Mouse (Mus musculus): ENCODE measurements around the gene Aldh3b1. TPM values are rescaled to one million over a fixed set of nuclear protein-coding genes. Genes with fewer than 3 reads are reported as not detected.

The Aldh3b1 gene
- polyA plus RNA-seq, 1 experiment from 2014 or later, result 1.8 TPM

DNA sequence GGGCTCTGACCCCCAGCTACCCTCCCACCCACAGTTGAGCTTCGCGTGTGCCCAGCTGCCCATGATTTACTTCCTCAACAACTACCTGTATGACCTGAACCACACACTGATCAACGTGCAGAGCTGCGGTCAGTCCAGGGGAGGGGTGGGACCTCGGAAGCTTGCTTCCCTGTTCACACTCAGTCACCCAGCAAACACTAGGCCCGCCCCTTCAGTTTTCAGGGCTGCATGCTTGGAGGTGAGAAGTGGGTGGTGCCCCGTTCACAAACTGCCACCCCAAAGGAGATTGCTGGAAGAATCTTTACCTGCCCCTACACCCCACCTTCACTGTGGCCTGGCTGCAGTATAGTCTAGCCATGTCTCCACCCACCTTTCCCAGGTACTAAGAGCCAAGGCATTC lies 12.7 kb upstream of the Aldh3b1 start:
- ATAC-seq (ENCODE audit: low FRiP score, low TSS enrichment), result peak; percentile 78
- 69% methylated on average over 6 of the region's 7 CpGs for WGBS

DNA sequence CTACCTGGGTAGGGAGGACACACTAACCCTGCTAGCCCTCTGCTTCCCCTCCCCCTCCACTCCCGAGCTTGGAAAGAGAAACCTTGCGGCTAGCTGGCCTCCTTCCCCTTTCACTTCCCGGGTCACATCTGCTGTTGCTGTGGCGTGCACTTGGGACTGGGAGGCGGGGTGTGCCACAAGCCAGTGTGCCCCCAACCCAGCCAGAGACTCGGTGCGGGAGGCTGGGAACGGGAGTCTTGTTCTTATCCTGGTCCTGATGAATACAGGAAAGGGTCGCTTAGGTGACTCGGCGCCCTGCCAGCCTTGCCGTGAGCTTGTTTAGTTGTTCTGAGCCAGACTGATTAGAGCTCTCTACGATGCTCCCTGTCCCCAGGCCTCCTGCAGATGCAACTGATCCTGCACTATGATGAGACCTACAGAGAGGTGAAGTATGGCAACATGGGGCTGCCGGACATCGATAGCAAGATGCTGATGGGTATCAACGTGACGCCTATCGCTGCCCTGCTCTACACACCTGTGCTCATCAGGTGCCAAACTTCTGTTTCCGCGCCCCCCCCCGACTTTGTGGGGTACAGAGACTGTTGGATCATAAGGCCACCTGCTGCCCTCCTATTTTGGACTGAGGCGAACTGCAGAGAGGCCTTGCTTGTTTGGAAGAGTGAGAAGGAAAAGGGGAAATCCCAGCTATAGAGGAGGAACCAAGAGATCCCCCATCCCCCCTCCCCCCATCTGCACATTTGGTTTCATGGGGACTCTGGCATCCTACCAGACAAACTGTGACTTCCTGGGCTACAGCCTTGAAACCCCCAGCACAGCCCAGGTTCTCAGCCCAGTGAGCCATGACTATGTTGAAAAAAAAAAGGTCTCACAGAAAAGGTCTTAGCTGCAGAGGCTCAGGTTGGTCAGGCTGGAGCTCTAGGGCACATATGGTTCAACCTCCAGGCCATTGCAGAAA lies 6.6 kb upstream of the Aldh3b1 start:
- no peaks in the 10 kb centered on the region for H3K4me1 ChIP-seq (replicated peaks; ENCODE audit: control insufficient read depth, insufficient read depth)
- H3K27ac ChIP-seq (replicated peaks), result peak overlapping the region; percentile 53; the same call in 1 of the 2 replicates
- H3K4me3 ChIP-seq (ENCODE audit: low read depth, low read length), result peak overlapping the region; percentile 57
- peak overlapping the region; percentile 68 for H3K9ac ChIP-seq (ENCODE audit: low read length)
- H3K4me2 ChIP-seq (replicated peaks; ENCODE audit: low read depth), result peak overlapping the region; percentile 84
- H3K27me3 ChIP-seq (ENCODE audit: control insufficient read depth, insufficient read depth, low read length), result no peaks in the 10 kb centered on the region
- ATAC-seq (ENCODE audit: low FRiP score, low TSS enrichment), result peak; percentile 71
- 13% methylated on average over 22 of the region's 22 CpGs for WGBS
- no peak for TF ChIP-seq CTCF (IDR thresholded peaks at IDR 0.05; ENCODE audit: low read depth)
- no peak for TF ChIP-seq EP300 (optimal IDR thresholded peaks at IDR 0.05)
- DNase-seq (ENCODE audit: low spot score), result peak; percentile 67
- no peaks in the 10 kb centered on the region for H3K36me3 ChIP-seq (ENCODE audit: control insufficient read depth, insufficient read depth, low read length)
- H3K9me3 ChIP-seq (ENCODE audit: control insufficient read depth, low read length), result no peaks in the 10 kb centered on the region

More for the DNA sequence above, 12.7 kb upstream of the Aldh3b1 start:
- Histone ChIP-seq H3K9ac (ENCODE audit: low read length) (no peak overlapping the region), H3K9me3 (ENCODE audit: control insufficient read depth, low read length) (no peaks in the 10 kb centered on the region), H3K27me3 (ENCODE audit: control insufficient read depth, insufficient read depth, low read length) (no peaks in the 10 kb centered on the region), H3K27ac (replicated peaks) (no peak overlapping the region), H3K36me3 (ENCODE audit: control insufficient read depth, insufficient read depth, low read length) (no peaks in the 10 kb centered on the region), H3K4me1 (replicated peaks; ENCODE audit: control insufficient read depth, insufficient read depth) (no peaks in the 10 kb centered on the region), H3K4me2 (replicated peaks; ENCODE audit: low read depth) (no peak overlapping the region), H3K4me3 (ENCODE audit: low read depth, low read length) (no peak overlapping the region)
- TF ChIP-seq CTCF (IDR thresholded peaks at IDR 0.05; ENCODE audit: low read depth), result no peak
- no peak for TF ChIP-seq EP300 (optimal IDR thresholded peaks at IDR 0.05)
- DNase-seq (ENCODE audit: low spot score), result peak; percentile 58

DNA sequence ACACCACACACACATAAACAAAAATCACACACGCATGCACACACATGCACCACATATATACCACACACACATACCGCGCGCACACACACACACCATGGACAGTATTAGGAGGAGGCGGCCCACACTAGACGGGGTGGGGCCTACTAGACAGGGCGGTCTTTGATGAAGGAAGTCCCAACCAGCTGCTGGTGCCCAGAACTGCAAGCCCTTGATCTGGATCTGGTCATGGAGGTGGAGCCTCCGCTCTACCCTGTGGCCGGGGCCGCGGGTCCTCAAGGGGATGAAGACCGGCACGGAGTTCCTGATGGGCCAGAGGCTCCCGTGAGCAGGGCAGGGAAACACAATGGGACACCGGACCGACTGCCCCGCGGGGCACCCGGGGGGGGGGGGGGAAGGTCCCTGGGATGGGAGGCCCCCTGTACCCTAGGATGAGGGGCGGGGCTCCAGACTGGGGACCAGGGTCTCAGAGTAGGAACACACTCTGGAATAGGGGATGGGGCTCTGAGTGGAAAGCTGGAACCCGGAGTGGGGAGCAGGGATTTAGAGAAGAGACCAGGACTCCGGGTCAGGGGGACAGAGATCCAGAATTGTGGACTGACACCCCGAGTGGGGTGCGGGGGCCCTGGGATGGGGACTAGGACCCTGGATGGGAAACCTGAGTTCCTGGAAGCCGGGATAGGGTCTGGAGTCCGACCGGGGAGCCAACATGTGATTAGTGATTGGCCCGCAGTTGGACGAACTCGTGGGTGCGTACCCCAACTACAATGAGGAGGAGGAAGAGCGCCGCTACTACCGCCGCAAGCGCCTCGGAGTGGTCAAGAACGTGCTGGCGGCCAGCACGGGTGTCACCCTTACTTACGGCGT lies 5.7 kb upstream of the Aldh3b1 start, which contains the start of gene Unc93b1:
Gene Unc93b1, plus strand, starts transcription at position 155 of the 864 bp plus-strand sequence.
- H3K27ac ChIP-seq (replicated peaks), result peak within 1 kb of the TSS; percentile 53; the same call in 1 of the 2 replicates
- ATAC-seq (ENCODE audit: low FRiP score, low TSS enrichment) (peak; percentile 89), DNase-seq (ENCODE audit: low spot score) (peak; percentile 73)
- no peaks in the 10 kb centered on the region; the same call in 1 of the 2 replicates for H3K4me1 ChIP-seq (replicated peaks; ENCODE audit: control insufficient read depth, insufficient read depth)
- H3K4me3 ChIP-seq (ENCODE audit: low read depth, low read length), result peak within 1 kb of the TSS; percentile 57
- TF ChIP-seq CTCF (IDR thresholded peaks at IDR 0.05; ENCODE audit: low read depth), result no peak
- no peak for TF ChIP-seq EP300 (optimal IDR thresholded peaks at IDR 0.05)
- H3K9me3 ChIP-seq (ENCODE audit: control insufficient read depth, low read length), result no peaks in the 10 kb centered on the region
- H3K4me2 ChIP-seq (replicated peaks; ENCODE audit: low read depth), result peak within 1 kb of the TSS; percentile 84
- H3K9ac ChIP-seq (ENCODE audit: low read length), result peak within 1 kb of the TSS; percentile 68
- H3K27me3 ChIP-seq (ENCODE audit: control insufficient read depth, insufficient read depth, low read length), result no peaks in the 10 kb centered on the region
- no peaks in the 10 kb centered on the region for H3K36me3 ChIP-seq (ENCODE audit: control insufficient read depth, insufficient read depth, low read length)
- WGBS, result 8% methylated on average over 42 of the region's 42 CpGs

DNA sequence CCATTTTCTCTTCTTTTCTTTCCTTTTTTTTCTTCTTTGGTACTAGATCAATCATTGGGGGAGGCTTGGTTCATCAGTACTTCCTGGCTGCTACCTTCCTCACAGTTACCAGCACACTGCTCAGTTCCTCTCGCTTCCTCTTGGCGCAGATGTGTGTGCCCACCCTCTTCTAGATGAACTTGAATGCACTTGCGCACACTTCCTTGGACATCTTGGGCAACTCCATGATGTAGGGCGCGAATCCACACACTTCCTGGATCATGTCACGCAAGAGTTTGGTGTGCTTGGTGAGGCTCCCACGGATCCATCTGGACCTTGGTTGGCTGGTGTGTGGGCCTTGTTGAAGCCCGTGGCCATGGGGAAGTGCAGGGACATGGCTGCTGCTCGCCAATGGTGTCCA lies 2.1 kb upstream of the Aldh3b1 start:
- ATAC-seq (ENCODE audit: low FRiP score, low TSS enrichment), result no peak
- Histone ChIP-seq H3K27ac (replicated peaks) (no peak overlapping the region), H3K4me1 (replicated peaks; ENCODE audit: control insufficient read depth, insufficient read depth) (peaks cover 6% of the 10 kb centered on the region), H3K9me3 (ENCODE audit: control insufficient read depth, low read length) (no peaks in the 10 kb centered on the region), H3K27me3 (ENCODE audit: control insufficient read depth, insufficient read depth, low read length) (no peaks in the 10 kb centered on the region), H3K36me3 (ENCODE audit: control insufficient read depth, insufficient read depth, low read length) (no peaks in the 10 kb centered on the region), H3K4me2 (replicated peaks; ENCODE audit: low read depth) (no peak overlapping the region), H3K9ac (ENCODE audit: low read length) (no peak overlapping the region), H3K4me3 (ENCODE audit: low read depth, low read length) (no peak overlapping the region)
- WGBS, result 89% methylated on average over 9 of the region's 9 CpGs
- TF ChIP-seq CTCF (IDR thresholded peaks at IDR 0.05; ENCODE audit: low read depth) (no peak), EP300 (optimal IDR thresholded peaks at IDR 0.05) (no peak)
- DNase-seq (ENCODE audit: low spot score), result no peak

DNA sequence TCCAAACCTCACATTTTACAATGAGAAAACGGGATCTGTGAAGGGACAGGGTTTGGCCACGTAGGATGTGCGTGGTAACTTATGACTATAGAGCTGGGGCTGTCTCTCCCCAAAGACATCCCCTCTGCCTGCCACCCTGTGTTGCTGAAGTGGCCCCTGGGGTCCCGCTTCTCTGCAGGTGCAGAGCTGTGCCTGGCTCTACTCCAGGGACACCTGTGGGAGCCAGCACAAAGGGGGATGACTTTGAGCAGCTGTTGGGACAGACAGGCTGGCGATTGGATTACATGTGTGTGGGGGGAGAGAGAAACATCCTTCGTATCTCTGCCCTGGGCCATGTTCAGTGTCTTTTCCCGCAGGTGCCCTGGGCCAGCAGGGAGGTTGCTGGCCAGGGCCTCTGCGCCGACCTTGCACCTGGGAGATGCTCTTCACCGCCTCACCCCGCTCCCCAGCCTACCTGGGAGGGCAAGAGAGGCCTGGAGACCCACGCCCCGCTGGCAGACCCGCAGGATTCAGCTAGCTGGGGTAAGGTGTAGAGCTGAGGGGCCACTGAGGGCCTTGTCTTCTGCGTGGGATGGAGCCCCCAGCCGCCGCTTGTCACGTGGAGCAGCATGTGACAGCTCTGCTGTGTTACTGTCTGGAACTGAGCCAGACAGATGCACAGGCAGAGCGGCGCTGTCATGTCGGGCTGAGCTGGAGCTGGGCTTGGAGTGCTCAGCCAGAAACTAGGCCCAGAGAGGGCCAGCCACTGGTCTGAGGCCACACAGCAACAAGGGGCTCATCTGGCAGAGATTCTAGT lies 852 bp upstream of the Aldh3b1 start:
- whole genome bisulfite sequencing, result 72% methylated on average over 21 of the region's 21 CpGs
- Histone ChIP-seq H3K4me1 (replicated peaks; ENCODE audit: control insufficient read depth, insufficient read depth) (peaks cover 6% of the 10 kb centered on the region), H3K9me3 (ENCODE audit: control insufficient read depth, low read length) (no peaks in the 10 kb centered on the region), H3K4me2 (replicated peaks; ENCODE audit: low read depth) (no peak overlapping the region), H3K36me3 (ENCODE audit: control insufficient read depth, insufficient read depth, low read length) (no peaks in the 10 kb centered on the region), H3K27me3 (ENCODE audit: control insufficient read depth, insufficient read depth, low read length) (no peaks in the 10 kb centered on the region), H3K4me3 (ENCODE audit: low read depth, low read length) (no peak overlapping the region), H3K27ac (replicated peaks) (peak overlapping the region; percentile 78), H3K9ac (ENCODE audit: low read length) (no peak overlapping the region)
- TF ChIP-seq CTCF (IDR thresholded peaks at IDR 0.05; ENCODE audit: low read depth), result no peak
- no peak for TF ChIP-seq EP300 (optimal IDR thresholded peaks at IDR 0.05)
- ATAC-seq (ENCODE audit: low FRiP score, low TSS enrichment), result no peak
- no peak for DNase-seq (ENCODE audit: low spot score)
